Mouse (Mus musculus) testis, postnatal 10 days (tissue): Measurements from ENCODE around the gene Ppfia2.

Experiments
- DNase-seq: peaks from one replicate; pipeline ENCODE4 v3.0.0; 2021; ENCODE audit warnings: low spot score

The Ppfia2 gene

DNA sequence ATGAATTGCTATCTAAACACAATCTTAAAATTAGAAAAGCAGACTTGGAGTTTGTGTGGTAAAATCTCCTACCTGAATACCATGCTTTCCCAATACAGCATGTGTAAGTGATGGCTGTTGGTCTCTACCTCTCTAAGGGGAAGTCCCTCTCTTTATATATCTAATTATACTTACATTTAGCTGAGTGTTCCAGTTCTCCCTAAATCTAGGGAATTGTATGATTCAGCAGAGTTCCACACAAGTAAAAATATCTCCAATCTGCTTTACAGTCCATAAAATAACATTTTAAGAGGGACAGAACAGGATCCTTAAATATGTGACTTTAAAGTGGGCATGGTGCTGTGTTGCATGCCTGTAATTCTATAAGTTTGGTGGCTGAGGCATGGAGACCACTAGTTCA is 444.7 kb downstream of the Ppfia2 start:
- no peak for DNase-seq

DNA sequence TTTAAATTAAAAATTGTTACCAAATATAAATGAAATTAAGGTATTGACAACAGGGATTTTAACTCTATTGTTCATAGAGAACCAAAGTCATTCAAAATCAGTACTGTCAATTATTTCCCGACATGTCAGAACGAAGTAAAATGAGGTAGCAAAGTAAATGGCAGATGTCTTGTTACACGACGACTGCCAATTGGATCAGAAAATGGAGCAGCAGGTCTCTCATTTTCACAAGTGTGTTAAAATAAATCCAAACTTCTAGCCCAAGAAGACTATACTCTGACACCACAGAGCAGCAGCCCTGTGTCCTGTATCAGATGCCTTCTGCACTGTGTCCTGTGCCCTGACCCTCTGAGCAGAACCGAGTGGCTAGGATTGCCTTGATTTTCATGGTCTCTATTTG is 454.2 kb downstream of the Ppfia2 start:
- DNase-seq = no peak

DNA sequence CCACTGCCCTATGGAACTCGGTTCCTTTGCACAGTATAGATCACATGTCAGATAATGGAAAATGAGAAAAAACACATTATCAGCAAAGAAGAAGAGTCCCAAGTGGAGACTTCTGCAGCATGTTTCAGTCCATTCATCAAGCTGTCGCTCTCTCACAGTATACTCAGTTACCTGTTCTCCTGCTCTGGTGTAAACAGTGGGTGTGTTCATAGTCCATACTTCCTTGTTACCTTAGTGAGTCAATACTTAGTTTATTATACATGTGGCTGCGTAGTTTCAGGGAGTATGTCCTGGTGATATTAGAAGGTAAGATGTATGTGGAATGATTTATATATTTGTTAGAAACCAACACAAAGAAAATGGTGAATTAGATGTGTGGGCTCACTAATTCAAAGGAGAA is 454.7 kb downstream of the Ppfia2 start:
- DNase-seq = no peak

DNA sequence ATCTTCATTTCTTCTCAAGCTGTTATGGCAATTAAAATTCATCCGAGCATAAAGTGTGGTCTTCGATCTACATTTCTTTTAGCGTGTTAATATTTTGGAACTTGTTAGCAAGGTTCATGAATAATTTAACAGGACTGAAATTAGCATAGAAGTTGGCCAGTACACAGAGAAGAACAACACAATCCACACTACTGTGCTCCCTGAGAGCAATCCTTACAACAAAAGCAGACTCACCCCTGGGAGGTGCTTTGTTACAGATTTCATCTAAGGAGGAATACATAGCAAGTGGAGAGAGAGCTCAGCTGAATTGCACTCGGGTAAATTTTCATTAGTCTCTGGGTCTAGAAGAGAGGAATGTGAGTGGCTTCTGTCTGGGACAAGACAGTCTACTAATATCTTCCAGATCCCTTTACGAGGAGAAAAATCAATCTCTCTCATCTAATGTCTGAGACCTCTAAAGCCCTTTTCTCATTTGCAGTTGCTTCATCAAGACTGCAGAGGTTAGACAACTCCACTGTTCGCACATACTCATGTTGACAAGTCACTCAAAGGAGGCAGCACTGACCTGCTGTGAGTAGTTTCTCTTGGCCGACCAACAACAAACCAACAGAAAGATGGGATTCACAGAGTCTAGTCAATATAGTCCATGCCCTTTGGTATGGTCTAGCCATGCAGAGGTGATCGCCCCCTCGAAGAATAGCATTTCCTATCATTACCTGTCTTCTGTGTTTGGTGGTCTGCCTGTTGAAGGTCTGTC is 458.6 kb downstream of the Ppfia2 start:
- no peak for DNase-seq

DNA sequence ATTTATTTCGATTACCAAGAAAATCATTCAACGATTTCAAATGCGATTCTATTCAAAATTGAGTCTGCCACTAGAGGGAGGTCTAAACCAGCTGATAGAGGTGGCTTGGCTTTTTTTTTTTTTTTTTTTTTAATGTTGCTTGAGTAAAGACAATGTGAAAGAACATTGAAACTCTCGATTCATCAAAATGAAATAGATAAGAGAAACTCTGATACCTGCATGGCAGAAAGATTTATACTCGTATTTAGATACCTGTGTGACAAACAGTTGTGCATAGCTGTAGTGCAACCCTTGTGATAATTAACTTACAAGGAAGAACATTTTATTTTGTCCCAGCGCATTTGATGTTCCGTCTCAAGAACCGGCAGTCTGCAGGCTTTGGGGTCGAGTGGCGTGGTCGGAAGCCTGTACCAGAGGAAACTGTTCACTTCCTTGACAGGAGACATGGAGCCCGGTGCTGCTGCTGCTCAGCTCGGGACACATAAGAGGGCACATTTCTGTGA is 462.5 kb downstream of the Ppfia2 start:
- no peak for DNase-seq

DNA sequence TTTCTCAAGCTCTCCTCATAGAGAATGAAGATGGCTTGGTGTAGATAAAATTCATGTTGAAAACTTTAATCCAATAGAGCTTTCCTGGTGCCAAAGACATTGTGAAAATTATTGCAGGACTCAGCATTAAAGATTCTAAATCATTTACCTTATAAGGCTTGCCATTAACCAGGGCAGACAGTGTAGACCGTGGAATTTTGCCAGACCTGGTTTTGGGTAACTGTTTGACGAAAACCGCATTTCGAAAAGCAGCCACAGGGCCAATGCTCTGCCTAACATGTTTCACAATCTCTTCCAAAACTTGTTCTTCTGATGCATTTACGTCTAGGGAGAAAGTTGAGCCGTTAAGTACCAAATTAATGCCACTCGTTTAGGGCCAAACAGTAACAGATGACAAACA is 466.9 kb downstream of the Ppfia2 start:
- DNase-seq = no peak

DNA sequence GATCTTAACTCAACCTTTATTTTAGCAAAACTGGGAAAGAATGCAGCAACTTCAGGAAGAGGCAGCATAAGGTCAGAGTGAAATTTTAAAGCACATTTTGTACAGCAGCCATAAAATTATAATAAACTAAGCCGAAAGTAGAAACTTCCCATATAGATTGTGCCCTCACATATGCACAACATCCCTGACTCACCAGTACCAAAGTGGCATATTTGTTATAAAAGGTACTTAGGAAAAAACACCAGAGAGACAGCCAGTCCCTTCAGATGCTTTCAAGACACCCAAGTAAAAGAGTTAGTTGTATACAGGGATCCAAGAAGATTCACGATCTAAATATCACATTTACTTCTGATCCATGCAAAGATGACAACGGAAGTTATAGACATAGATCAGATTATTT is 468.7 kb downstream of the Ppfia2 start:
- DNase-seq = no peak

DNA sequence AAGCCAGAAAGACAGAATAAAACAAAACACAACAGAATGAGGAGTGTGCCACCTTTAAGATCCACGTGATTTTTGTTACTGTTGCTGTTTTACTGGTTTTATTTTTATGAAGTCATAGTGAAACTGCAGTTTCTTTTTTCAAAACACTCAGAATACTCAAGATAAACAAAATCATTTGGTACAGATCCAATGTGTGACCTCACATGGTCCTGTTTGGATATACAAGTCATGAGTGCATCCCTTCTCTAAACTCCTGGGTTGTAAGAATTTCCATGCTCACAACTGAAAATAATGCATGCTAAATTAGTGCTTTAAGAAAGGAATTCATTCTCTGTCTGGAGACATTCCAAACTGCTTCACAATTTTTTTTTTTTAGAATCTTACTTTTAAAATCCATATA is 469.3 kb downstream of the Ppfia2 start:
- no peak for DNase-seq

DNA sequence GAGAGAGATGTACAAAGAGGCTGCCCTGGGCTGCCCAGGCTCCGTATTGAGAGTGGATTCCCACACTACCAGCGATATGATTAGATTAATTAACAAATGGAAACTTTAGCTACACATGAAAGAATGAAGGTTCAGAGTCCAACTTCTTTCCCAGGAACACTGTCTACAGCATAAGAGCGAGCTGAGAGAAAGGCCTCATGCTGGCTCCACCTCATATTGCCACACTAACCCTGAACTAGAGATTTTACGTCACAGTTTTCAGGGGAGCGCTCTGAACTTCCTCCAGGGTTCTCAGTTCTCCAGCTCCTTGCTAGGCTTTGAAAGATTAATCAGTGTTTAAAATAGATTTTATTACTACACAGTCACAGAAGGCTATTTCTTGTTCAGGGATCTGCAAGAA is 471.2 kb downstream of the Ppfia2 start:
- DNase-seq = no peak

DNA sequence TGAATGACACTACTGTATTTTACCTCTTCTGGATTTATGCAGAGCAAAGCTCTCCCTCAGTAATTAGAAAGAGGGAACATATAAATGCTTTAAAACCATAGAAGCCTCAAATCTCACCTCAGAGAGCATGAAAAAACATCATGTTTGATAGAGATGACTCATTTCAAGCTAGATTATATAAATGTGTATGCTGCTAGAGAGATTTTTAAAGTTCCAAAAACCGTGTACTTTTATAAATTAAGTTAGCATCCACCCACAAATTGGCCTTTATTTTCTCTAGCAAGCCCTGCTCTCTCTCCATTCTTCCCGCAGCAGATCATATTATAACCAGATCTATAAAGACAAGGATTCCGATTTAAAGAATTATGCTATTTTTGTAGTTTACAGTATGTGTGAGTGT is 488.9 kb downstream of the Ppfia2 start:
- DNase-seq = no peak

DNA sequence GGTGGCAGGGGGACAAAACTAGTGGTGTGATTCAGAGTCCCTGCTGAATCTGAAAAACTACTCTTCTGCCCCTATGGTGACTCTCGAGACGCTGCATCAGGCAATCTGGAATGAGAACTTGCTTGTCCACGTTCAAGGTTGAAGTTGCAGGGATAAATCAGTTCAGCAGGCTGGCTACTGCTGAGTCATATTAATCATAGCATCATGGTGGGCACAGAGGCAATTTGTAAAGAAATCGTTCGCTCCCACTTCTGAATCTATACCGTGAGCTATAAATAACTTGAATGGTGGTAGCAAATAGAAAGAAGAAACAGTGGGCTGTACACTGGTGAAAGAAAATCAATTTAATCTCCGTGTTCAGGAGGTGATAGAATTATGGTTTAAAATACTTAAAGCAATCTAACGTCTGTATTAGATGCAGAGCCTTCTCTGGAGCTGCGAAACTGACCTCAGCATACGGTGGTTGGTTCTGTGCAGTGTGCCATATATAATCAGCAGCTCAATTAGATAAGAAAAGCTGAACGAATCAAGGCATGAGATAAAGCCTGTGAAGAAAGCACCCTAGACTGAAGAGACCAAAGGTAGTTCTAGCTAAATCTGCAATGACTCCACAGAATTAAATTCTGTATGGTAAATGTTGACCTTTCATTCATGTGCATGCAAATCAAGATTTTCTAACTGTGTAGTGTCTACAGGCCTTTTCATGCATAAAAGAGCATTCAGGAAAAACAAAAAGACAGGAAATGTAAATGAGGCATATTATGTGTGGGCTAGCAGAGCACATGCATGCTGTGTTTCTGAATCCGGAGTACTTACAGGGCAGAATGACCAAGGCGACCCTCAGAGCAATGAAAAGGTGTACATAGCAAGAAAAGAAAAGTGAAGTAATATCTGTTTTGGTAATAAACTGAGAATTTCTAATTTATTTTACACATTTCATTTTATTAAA is 505.3 kb downstream of the Ppfia2 start:
- no peak for DNase-seq
